Mouse (Mus musculus): ENCODE measurements around the gene Vps51. TPM values are rescaled to one million over a fixed set of nuclear protein-coding genes. Genes with fewer than 3 reads are reported as not detected.

Gene Vps51
- polyA plus RNA-seq, 1 experiment, result 85.1 TPM

- TF ChIP-seq POLR2A (IDR thresholded peaks at IDR 0.05; ENCODE audit: borderline replicate concordance, control insufficient read depth, low read depth, low read length), result peak; percentile 54; the same call in 1 of the 2 replicates
- no peak for TF ChIP-seq CTCF (IDR thresholded peaks at IDR 0.05; ENCODE audit: control insufficient read depth, insufficient read depth, low read length)
- Histone ChIP-seq H3K4me3 (replicated peaks; ENCODE audit: control insufficient read depth, low read depth, low read length) (peak overlapping the region; percentile 84), H3K27ac (ENCODE audit: control insufficient read depth, insufficient read depth, low read depth, low read length, poor library complexity) (peak overlapping the region; percentile 98), H3K4me1 (ENCODE audit: control insufficient read depth, insufficient read depth, low read length) (peaks cover 3% of the 10 kb centered on the region)
- WGBS, result under 1% methylated on average over 44 of the region's 44 CpGs
Observed at GRCm38 (mm10) chr19:6061641-6062302, 15.3 kb downstream of the Vps51 start.

GRCm38 (mm10) chr19:6061021-6061533 is 16.0 kb downstream of the Vps51 start, which contains the start of gene Znhit2:
Gene Znhit2, plus strand, starts transcription at chr19:6061192.
- H3K4me3 ChIP-seq (replicated peaks; ENCODE audit: control insufficient read depth, low read depth, low read length), result peak within 1 kb of the TSS; percentile 84
- under 1% methylated on average over 58 of the region's 58 CpGs for WGBS
- TF ChIP-seq POLR2A (IDR thresholded peaks at IDR 0.05; ENCODE audit: borderline replicate concordance, control insufficient read depth, low read depth, low read length) (peak; percentile 79; the same call in 1 of the 2 replicates), CTCF (IDR thresholded peaks at IDR 0.05; ENCODE audit: control insufficient read depth, insufficient read depth, low read length) (no peak)
- peaks cover 3% of the 10 kb centered on the region for H3K4me1 ChIP-seq (ENCODE audit: control insufficient read depth, insufficient read depth, low read length)
- peak within 1 kb of the TSS; percentile 98 for H3K27ac ChIP-seq (ENCODE audit: control insufficient read depth, insufficient read depth, low read depth, low read length, poor library complexity)

- TF ChIP-seq POLR2A (IDR thresholded peaks at IDR 0.05; ENCODE audit: borderline replicate concordance, control insufficient read depth, low read depth, low read length), result no peak
- Histone ChIP-seq H3K4me3 (replicated peaks; ENCODE audit: control insufficient read depth, low read depth, low read length) (peak overlapping the region; percentile 97), H3K4me1 (ENCODE audit: control insufficient read depth, insufficient read depth, low read length) (peaks cover 3% of the 10 kb centered on the region), H3K27ac (ENCODE audit: control insufficient read depth, insufficient read depth, low read depth, low read length, poor library complexity) (no peak overlapping the region)
- 78% methylated on average over 5 of the region's 5 CpGs for WGBS
Observed at GRCm38 (mm10) chr19:6058966-6059365, 18.1 kb downstream of the Vps51 start.

GRCm38 (mm10) chr19:6058513-6058912 is 18.5 kb downstream of the Vps51 start:
- Histone ChIP-seq H3K4me3 (replicated peaks; ENCODE audit: control insufficient read depth, low read depth, low read length) (peak overlapping the region; percentile 97), H3K4me1 (ENCODE audit: control insufficient read depth, insufficient read depth, low read length) (peaks cover 3% of the 10 kb centered on the region), H3K27ac (ENCODE audit: control insufficient read depth, insufficient read depth, low read depth, low read length, poor library complexity) (peak overlapping the region; percentile 93)
- 18% methylated on average over 5 of the region's 5 CpGs for WGBS
- TF ChIP-seq CTCF (IDR thresholded peaks at IDR 0.05; ENCODE audit: control insufficient read depth, insufficient read depth, low read length) (no peak), POLR2A (IDR thresholded peaks at IDR 0.05; ENCODE audit: borderline replicate concordance, control insufficient read depth, low read depth, low read length) (no peak)

DNA sequence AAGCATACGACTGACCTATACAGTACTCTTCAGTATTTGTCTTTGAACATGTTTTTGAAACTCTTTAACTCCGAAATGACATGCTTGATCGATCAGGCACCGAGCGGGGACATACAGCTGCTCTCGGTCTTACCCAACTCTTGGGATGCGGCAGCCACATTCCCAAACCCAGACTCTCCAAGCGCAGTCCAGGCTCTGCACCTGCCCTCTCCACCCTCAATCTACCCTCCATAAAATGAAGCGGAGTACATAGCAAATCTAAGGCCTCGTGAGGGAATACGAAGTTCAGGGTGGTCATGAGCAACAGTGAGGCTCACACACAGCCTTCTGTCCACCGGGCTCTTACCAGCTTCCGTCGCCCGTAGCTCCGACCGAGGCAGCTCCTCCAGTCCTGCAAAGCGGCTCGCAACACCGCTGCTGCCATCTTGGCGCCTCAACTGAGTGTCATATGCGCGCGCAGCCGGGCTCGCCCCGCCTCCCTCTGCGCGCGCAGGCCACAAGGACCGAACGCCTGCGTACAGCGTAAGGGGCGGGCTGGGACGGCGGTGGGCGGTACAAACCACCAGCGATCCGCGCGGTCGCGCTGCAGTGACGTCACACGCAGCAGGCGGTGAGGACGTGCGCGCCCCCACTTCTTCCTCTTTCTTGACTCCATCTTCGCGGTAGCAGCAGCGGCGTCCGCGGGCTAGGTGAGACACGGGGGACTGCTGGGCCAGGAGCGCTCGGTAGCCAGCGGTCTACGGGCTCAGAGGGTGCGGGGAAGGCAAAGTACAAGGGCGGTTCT is 19.5 kb downstream of the Vps51 start, which contains the start of the genes Mrpl49 and Fau:
TSS of gene Mrpl49 (minus strand) at position 473 of the 784 bp plus-strand sequence.
TSS of gene Fau (plus strand) at position 532 of the 784 bp plus-strand sequence.
- TF ChIP-seq CTCF (IDR thresholded peaks at IDR 0.05; ENCODE audit: control insufficient read depth, insufficient read depth, low read length) (no peak), POLR2A (IDR thresholded peaks at IDR 0.05; ENCODE audit: borderline replicate concordance, control insufficient read depth, low read depth, low read length) (peak; percentile 90)
- peaks cover 2% of the 10 kb centered on the region for H3K4me1 ChIP-seq (ENCODE audit: control insufficient read depth, insufficient read depth, low read length)
- H3K4me3 ChIP-seq (replicated peaks; ENCODE audit: control insufficient read depth, low read depth, low read length), result peak within 1 kb of the TSS; percentile 97
- peak within 1 kb of the TSS; percentile 93 for H3K27ac ChIP-seq (ENCODE audit: control insufficient read depth, insufficient read depth, low read depth, low read length, poor library complexity)
- under 1% methylated on average over 63 of the region's 63 CpGs for WGBS

DNA sequence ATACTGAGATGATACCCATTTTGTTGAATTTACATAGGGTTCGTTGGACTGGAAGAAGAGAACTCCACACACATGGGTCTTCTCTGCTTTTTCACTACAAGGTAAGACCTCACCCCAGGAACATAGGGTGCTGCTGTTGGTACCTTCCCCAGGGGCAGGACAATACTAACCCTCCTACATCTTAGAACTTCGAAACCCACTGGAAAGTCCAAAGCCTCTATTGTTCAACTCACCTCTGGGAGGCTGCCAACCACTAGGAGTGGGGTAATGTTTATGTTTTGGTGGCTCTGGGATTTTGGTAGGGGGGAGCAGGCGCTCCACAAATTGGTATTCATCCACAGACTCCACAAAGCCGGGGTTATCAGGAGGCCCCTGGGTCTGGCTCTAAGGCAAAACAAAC is 20.3 kb downstream of the Vps51 start:
- H3K4me3 ChIP-seq (replicated peaks; ENCODE audit: control insufficient read depth, low read depth, low read length), result peak overlapping the region; percentile 27
- 47% methylated on average over 4 of the region's 4 CpGs for WGBS
- H3K4me1 ChIP-seq (ENCODE audit: control insufficient read depth, insufficient read depth, low read length), result no peaks in the 10 kb centered on the region; the same call in 1 of the 2 replicates
- H3K27ac ChIP-seq (ENCODE audit: control insufficient read depth, insufficient read depth, low read depth, low read length, poor library complexity), result no peak overlapping the region
- TF ChIP-seq POLR2A (IDR thresholded peaks at IDR 0.05; ENCODE audit: borderline replicate concordance, control insufficient read depth, low read depth, low read length) (no peak), CTCF (IDR thresholded peaks at IDR 0.05; ENCODE audit: control insufficient read depth, insufficient read depth, low read length) (no peak)

DNA sequence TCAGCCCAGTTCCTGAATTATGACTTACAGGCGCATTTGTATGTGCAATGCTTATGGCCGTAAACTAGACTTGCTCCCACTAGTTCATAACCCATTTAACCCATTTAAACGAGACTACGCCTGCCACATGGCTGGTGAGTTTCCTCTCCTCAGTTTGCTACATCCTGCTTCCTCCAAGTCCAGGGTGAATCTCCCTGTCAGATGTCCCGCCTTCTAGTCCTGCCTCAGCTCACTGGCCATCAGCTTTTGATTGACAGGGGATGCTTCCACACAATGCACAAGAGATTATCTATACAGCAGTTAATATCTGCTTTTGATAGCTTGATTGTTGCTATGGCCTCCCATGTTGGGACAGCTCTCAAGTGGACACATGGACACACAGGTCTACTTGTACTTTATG is 22.7 kb downstream of the Vps51 start:
- H3K4me1 ChIP-seq (ENCODE audit: control insufficient read depth, insufficient read depth, low read length), result peaks cover 7% of the 10 kb centered on the region
- H3K27ac ChIP-seq (ENCODE audit: control insufficient read depth, insufficient read depth, low read depth, low read length, poor library complexity), result no peak overlapping the region
- TF ChIP-seq POLR2A (IDR thresholded peaks at IDR 0.05; ENCODE audit: borderline replicate concordance, control insufficient read depth, low read depth, low read length) (no peak), CTCF (IDR thresholded peaks at IDR 0.05; ENCODE audit: control insufficient read depth, insufficient read depth, low read length) (no peak)
- H3K4me3 ChIP-seq (replicated peaks; ENCODE audit: control insufficient read depth, low read depth, low read length), result no peak overlapping the region
- WGBS, result 69% methylated on average over 5 of the region's 5 CpGs

DNA sequence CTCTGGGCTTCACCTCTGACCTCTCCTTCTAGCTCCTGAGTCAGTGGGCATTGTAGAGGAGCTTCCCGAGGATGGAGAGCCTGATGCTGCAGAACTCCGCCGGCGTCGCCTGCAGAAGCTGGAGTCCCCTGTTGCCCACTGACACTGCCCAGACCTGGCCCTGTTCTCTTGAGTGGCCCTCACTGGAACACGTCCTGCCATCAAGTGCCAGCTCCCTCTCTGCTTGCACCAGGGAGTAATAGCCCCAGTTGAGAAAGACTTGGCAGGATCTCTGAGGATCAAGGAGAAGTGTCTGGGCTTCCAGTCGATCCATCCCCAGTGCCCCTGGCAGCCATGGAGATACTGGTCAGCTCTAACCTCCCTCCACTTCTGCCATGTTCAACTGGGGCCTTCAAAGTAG is 24.5 kb downstream of the Vps51 start:
- Histone ChIP-seq H3K4me3 (replicated peaks; ENCODE audit: control insufficient read depth, low read depth, low read length) (no peak overlapping the region), H3K27ac (ENCODE audit: control insufficient read depth, insufficient read depth, low read depth, low read length, poor library complexity) (no peak overlapping the region), H3K4me1 (ENCODE audit: control insufficient read depth, insufficient read depth, low read length) (peaks cover 7% of the 10 kb centered on the region)
- TF ChIP-seq CTCF (IDR thresholded peaks at IDR 0.05; ENCODE audit: control insufficient read depth, insufficient read depth, low read length) (no peak), POLR2A (IDR thresholded peaks at IDR 0.05; ENCODE audit: borderline replicate concordance, control insufficient read depth, low read depth, low read length) (no peak)
- WGBS, result 87% methylated on average over 7 of the region's 7 CpGs
